Mouse (Mus musculus): Measurements from ENCODE around the gene Gm13769. TPM values are rescaled to one million over a fixed set of nuclear protein-coding genes. Genes with fewer than 3 reads are reported as not detected.

The Gm13769 gene
- not detected for polyA plus RNA-seq (2017; shearing (Covaris generic))

DNA sequence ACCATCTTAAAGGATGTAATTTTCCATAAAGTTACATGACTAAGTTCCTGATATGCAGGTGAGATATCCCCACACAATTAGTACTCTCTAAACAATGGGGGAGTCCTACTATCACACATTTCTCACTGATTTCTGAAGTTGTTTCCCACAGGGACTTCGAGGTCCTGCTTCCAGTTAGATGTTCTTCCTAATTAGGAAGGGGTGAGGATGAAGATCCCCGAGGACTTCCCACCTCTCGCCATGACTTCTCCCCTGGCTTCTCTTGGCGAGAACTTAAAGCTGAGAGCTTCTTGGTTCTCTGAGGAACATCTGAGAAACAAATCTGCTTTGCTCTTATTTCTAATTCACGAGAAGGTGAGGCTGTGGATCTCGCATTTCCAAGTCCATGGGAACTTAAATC, at the start of gene Gm13769:
TSS of gene Gm13769 (plus strand) at position 301 of the 400 bp plus-strand sequence.

DNA sequence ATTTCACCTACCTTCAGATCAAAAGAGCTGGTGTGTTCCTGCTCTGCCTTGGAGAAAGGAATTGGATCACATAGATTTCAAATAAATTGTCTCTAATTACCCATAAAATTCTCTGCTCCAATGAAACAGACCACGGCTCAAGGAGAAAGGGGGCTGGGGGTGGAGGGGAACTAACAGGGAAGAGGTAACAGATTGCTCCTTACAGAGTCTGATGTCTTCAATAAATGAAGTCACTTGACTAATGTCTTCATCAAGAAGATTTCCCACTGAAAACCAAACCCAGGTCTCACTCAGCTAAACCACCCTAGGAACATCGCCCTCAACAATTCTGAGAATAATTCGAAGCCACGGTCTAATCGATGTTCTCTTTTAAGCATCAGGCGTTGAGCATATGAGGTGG, 29.3 kb upstream of the Gm13769 start, which contains the start of gene Olfr1272:
TSS of gene Olfr1272 (minus strand) at position 101 of the 400 bp plus-strand sequence.

Other genes starting within 250 kb of the Gm13769 start
- gene Olfr1269, start 200.8 kb upstream of the Gm13769 start, polyA plus RNA-seq (2017; shearing (Covaris generic)), result not detected
- gene Olfr32, start 179.9 kb upstream of the Gm13769 start, polyA plus RNA-seq (2017; shearing (Covaris generic)), result not detected
- gene Olfr1270, start 169.1 kb upstream of the Gm13769 start, polyA plus RNA-seq (2017; shearing (Covaris generic)), result not detected
- gene Olfr1506, start 97.7 kb upstream of the Gm13769 start, polyA plus RNA-seq (2017; shearing (Covaris generic)), result not detected
- not detected for gene Olfr142, start 64.6 kb upstream of the Gm13769 start, polyA plus RNA-seq (2017; shearing (Covaris generic))
- not detected for gene Olfr1271, start 51.2 kb upstream of the Gm13769 start, polyA plus RNA-seq (2017; shearing (Covaris generic))
- not detected for gene Olfr1272, start 29.4 kb upstream of the Gm13769 start, polyA plus RNA-seq (2017; shearing (Covaris generic))
- gene Olfr1274-ps, start 76.5 kb downstream of the Gm13769 start, polyA plus RNA-seq (2017; shearing (Covaris generic)), result not detected